Mouse (Mus musculus): ENCODE results near the gene Dclk1.

DNA sequence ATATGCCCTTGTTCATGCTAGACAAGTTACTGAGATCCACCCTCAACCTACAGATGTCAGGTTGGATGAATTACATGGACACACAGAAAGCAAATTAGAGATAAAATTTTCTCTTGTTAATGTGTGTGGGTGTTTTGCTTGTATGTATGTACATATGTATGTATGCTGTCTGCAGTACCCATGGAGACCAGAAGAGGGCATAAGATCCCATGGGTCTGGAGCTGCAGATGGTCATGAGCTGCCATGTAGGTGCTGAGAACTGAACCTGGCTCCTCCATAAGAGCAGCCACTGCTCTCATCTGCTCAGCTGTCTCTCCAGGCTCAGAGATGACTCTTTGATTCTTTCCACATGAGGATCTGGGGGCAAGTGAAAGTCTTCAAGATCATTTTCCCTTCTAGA, 89.5 kb downstream of the Dclk1 start:
- TF ChIP-seq CTCF (IDR thresholded peaks at IDR 0.05; ENCODE audit: low read depth, low read length), result no peak
- no peak for TF ChIP-seq GATA1 (IDR thresholded peaks at IDR 0.05; ENCODE audit: borderline replicate concordance, low read length)
- TF ChIP-seq GATA2 (IDR thresholded peaks at IDR 0.05; ENCODE audit: borderline replicate concordance, low read depth, low read length), result no peak
